In the genomic region with DNA sequence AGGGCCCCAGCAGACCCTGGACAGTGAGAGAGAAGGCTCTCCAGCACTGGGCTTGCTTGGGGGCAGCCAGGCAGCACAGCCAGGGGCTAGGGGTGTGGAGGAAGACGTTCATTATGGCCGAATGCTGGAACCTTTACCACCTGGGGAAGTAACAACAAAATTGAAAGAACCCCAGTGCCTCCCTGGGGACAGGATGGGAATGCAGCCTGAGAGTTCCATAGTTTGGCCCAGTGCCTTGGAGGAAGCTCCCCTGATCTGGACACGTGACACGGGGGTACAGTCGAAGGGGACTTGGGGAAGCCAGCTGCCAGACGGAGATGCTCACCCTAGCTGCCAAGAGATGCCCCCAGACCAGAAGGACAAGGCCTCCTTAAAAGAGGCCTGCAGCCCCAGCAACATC, we compare ENCODE assay signal across 8 mouse cellular contexts. TPM values are rescaled to one million over a fixed set of nuclear protein-coding genes. Genes with fewer than 3 reads are reported as not detected.
DNase-seq lines count a peak whose midpoint lies in the region; ATAC-seq lines count a peak whose summit lies in the region.

No protein-coding gene starts in this region.

- 41% methylated on average over 6 of the region's 6 CpGs for WGBS in embryonic facial prominence, embryonic 12.5 days
- WGBS in hindbrain, embryonic 11.5 days = 27% methylated on average over 6 of the region's 6 CpGs
- WGBS in liver, embryonic 13.5 days (ENCODE audit: insufficient replicate concordance) = 59% methylated on average over 6 of the region's 6 CpGs

- peak overlapping the region; percentile 98 for H3K4me2 ChIP-seq in embryonic facial prominence, embryonic 12.5 days (replicated peaks)
- peak overlapping the region; percentile 90; the same call in 1 of the 2 replicates for H3K4me2 ChIP-seq in hindbrain, embryonic 11.5 days (replicated peaks; ENCODE audit: low read depth, low read length)
- peak overlapping the region; percentile 83 for H3K4me2 ChIP-seq in liver, embryonic 13.5 days

- peaks cover 12% of the 10 kb centered on the region; the same call in 1 of the 2 replicates for H3K36me3 ChIP-seq in embryonic facial prominence, embryonic 12.5 days
- H3K36me3 ChIP-seq in hindbrain, embryonic 11.5 days (ENCODE audit: control insufficient read depth, insufficient read depth, low read length) = no peaks in the 10 kb centered on the region
- H3K36me3 ChIP-seq in liver, embryonic 13.5 days = peaks cover 3% of the 10 kb centered on the region; the same call in 1 of the 2 replicates

- ATAC-seq in embryonic facial prominence, embryonic 12.5 days (ENCODE audit: insufficient number of reproducible peaks, insufficient read depth, low FRiP score, low TSS enrichment) = no peak
- no peak for ATAC-seq in hindbrain, embryonic 11.5 days (ENCODE audit: low FRiP score)
- ATAC-seq in liver, embryonic 13.5 days (ENCODE audit: low read depth) = no peak
- ATAC-seq in CD4-positive, CD25-positive, alpha-beta regulatory T cell, adult 4 months = no peak

- no peak overlapping the region for H3K27ac ChIP-seq in embryonic facial prominence, embryonic 12.5 days
- no peak overlapping the region for H3K27ac ChIP-seq in hindbrain, embryonic 11.5 days (ENCODE audit: low read depth, low read length)
- no peak overlapping the region for H3K27ac ChIP-seq in liver, embryonic 13.5 days

- peaks cover 10% of the 10 kb centered on the region for H3K27me3 ChIP-seq in embryonic facial prominence, embryonic 12.5 days
- H3K27me3 ChIP-seq in hindbrain, embryonic 11.5 days (ENCODE audit: control insufficient read depth, insufficient read depth, low read length) = peaks cover 14% of the 10 kb centered on the region
- H3K27me3 ChIP-seq in liver, embryonic 13.5 days = peaks cover 57% of the 10 kb centered on the region

- peaks cover 54% of the 10 kb centered on the region for H3K4me1 ChIP-seq in embryonic facial prominence, embryonic 12.5 days
- H3K4me1 ChIP-seq in hindbrain, embryonic 11.5 days (replicated peaks; ENCODE audit: control insufficient read depth, insufficient read depth, low read length) = peaks cover 10% of the 10 kb centered on the region; the same call in 1 of the 2 replicates
- peaks cover 78% of the 10 kb centered on the region for H3K4me1 ChIP-seq in liver, embryonic 13.5 days (replicated peaks)

- intact Hi-C loops in heart, postnatal 10 days (cut with DNase I) = loop anchor here (2.0 to 5.0 kb wide), 3 partner anchors 31 to 65 kb away; no protein-coding TSS in a partner anchor

- no peaks in the 10 kb centered on the region for H3K9me3 ChIP-seq in embryonic facial prominence, embryonic 12.5 days
- no peaks in the 10 kb centered on the region for H3K9me3 ChIP-seq in hindbrain, embryonic 11.5 days (ENCODE audit: control insufficient read depth, low read length)
- no peaks in the 10 kb centered on the region for H3K9me3 ChIP-seq in liver, embryonic 13.5 days (replicated peaks)

- peak; percentile 98 for DNase-seq in heart, adult 11 months
- DNase-seq in heart, postnatal 10 days = no peak
- no peak for DNase-seq in hindbrain, embryonic 11.5 days (ENCODE audit: low spot score)
- no peak for DNase-seq in liver, embryonic 13.5 days
- no peak for DNase-seq in Muller cell, postnatal 12 days (ENCODE audit: inconsistent ontology term)
- no peak for DNase-seq in urinary bladder, postnatal 36 days (ENCODE audit: low spot score in 2 of 2)

- H3K9ac ChIP-seq in embryonic facial prominence, embryonic 12.5 days = 0 out of 2 replicates have a peak overlapping the region, but pooled peaks have one; percentile 11
- no peak overlapping the region for H3K9ac ChIP-seq in hindbrain, embryonic 11.5 days (ENCODE audit: low read depth, low read length)
- H3K9ac ChIP-seq in liver, embryonic 13.5 days = no peak overlapping the region

- peak overlapping the region; percentile 72; the same call in 1 of the 2 replicates for H3K4me3 ChIP-seq in embryonic facial prominence, embryonic 12.5 days
- no peak overlapping the region; the same call in 1 of the 2 replicates for H3K4me3 ChIP-seq in hindbrain, embryonic 11.5 days (ENCODE audit: low read depth, low read length)
- peak overlapping the region; percentile 6; the same call in 1 of the 2 replicates for H3K4me3 ChIP-seq in liver, embryonic 13.5 days (replicated peaks)

RNA-seq across cellular contexts. Expression of a gene that starts 3.3 kb away (rescaled TPM):
- 10 to 100 TPM; 81.4 to 93.6 TPM for total RNA-seq in heart, postnatal 10 days (2021)
- polyA plus RNA-seq in embryonic facial prominence, embryonic 12.5 days (2016; fragmentation: Nextera tagmentation; extraction: Ambion mirVana) = 12.8 and 13.3 TPM in 2 replicates
- 2.9 and 4.3 TPM in 2 replicates for polyA plus RNA-seq in hindbrain, embryonic 11.5 days (2014; fragmentation: Nextera tagmentation; extraction: Ambion mirVana)
- polyA plus RNA-seq in liver, embryonic 13.5 days (2015; fragmentation: Nextera tagmentation; extraction: Ambion mirVana) = 1.3 TPM in 2 replicates
- polyA plus RNA-seq in CD4-positive, CD25-positive, alpha-beta regulatory T cell, adult 4 months (2017; shearing (Covaris generic)) = 10 to 100 TPM; 54.6 to 56.7 TPM
